Mouse (Mus musculus): ENCODE measurements around the gene Caml. TPM values are rescaled to one million over a fixed set of nuclear protein-coding genes. Genes with fewer than 3 reads are reported as not detected.

Gene Caml
- polyA plus RNA-seq, 1 experiment from 2014 or later: 30.9 TPM

Other genes with a start within 250 kb of the Caml start
- gene Slc34a1, start 224.8 kb upstream of the Caml start, polyA plus RNA-seq (2015; fragmentation: Nextera tagmentation; extraction: Ambion mirVana): not detected in 2 replicates
- gene Pfn3, start 207.8 kb upstream of the Caml start, polyA plus RNA-seq (2015; fragmentation: Nextera tagmentation; extraction: Ambion mirVana): not detected in 2 replicates
- gene F12, start 196.2 kb upstream of the Caml start, polyA plus RNA-seq (2015; fragmentation: Nextera tagmentation; extraction: Ambion mirVana): 0.28 and 2.2 TPM in 2 replicates
- gene Grk6, start 177.9 kb upstream of the Caml start, polyA plus RNA-seq (2015; fragmentation: Nextera tagmentation; extraction: Ambion mirVana): 16.7 and 17.7 TPM in 2 replicates
- not detected in 2 replicates for gene Prr7, start 158.7 kb upstream of the Caml start, polyA plus RNA-seq (2015; fragmentation: Nextera tagmentation; extraction: Ambion mirVana)
- gene Dbn1, start 134.9 kb upstream of the Caml start, polyA plus RNA-seq (2015; fragmentation: Nextera tagmentation; extraction: Ambion mirVana): 83.8 and 84.9 TPM in 2 replicates
- 402 and 437 TPM in 2 replicates for gene Pdlim7, start 109.3 kb upstream of the Caml start, polyA plus RNA-seq (2015; fragmentation: Nextera tagmentation; extraction: Ambion mirVana)
- gene Dok3, start 93.7 kb upstream of the Caml start, polyA plus RNA-seq (2015; fragmentation: Nextera tagmentation; extraction: Ambion mirVana): 1.1 and 1.2 TPM in 2 replicates
- 29.6 and 30.6 TPM in 2 replicates for gene Ddx41, start 86.3 kb upstream of the Caml start, polyA plus RNA-seq (2015; fragmentation: Nextera tagmentation; extraction: Ambion mirVana)
- 19.9 and 23.7 TPM in 2 replicates for gene Fam193b, start 51.9 kb upstream of the Caml start, polyA plus RNA-seq (2015; fragmentation: Nextera tagmentation; extraction: Ambion mirVana)
- 102 and 121 TPM in 2 replicates for gene Tmed9, start 49.3 kb upstream of the Caml start, polyA plus RNA-seq (2015; fragmentation: Nextera tagmentation; extraction: Ambion mirVana)
- 20.6 and 21.2 TPM in 2 replicates for gene B4galt7, start 23.1 kb upstream of the Caml start, polyA plus RNA-seq (2015; fragmentation: Nextera tagmentation; extraction: Ambion mirVana)
- gene Ddx46, start 12.0 kb downstream of the Caml start, polyA plus RNA-seq (2015; fragmentation: Nextera tagmentation; extraction: Ambion mirVana): 18.7 and 18.8 TPM in 2 replicates
- gene B230219D22Rik, start 70.1 kb downstream of the Caml start, polyA plus RNA-seq (2015; fragmentation: Nextera tagmentation; extraction: Ambion mirVana): 51.5 and 53.4 TPM in 2 replicates
- gene Txndc15, start 91.6 kb downstream of the Caml start, polyA plus RNA-seq (2015; fragmentation: Nextera tagmentation; extraction: Ambion mirVana): 57.1 and 66.6 TPM in 2 replicates
- gene Pcbd2, start 104.4 kb downstream of the Caml start, polyA plus RNA-seq (2015; fragmentation: Nextera tagmentation; extraction: Ambion mirVana): 52.2 and 54.9 TPM in 2 replicates
- 0.15 TPM in 2 replicates for gene Catsper3, start 161.6 kb downstream of the Caml start, polyA plus RNA-seq (2015; fragmentation: Nextera tagmentation; extraction: Ambion mirVana)
- 0.17 and 1.5 TPM in 2 replicates for gene Pitx1, start 213.2 kb downstream of the Caml start, polyA plus RNA-seq (2015; fragmentation: Nextera tagmentation; extraction: Ambion mirVana)

All from heart, embryonic 13.5 days (tissue).